In genomic region chr14:78343007-78343406, GRCm38 (mm10) we compare ENCODE assay signal across 25 mouse cellular contexts. TPM values are rescaled to one million over a fixed set of nuclear protein-coding genes. Genes with fewer than 3 reads are reported as not detected.
DNase-seq lines count a peak whose midpoint lies in the region; ATAC-seq lines count a peak whose summit lies in the region.
"Had no signal": no experiment of that assay in that cellular context is flagged by ENCODE, and none has a peak within 500 bp of the region (broad histone marks: within the 10 kb centered on the region; RNA-seq: fewer than 3 reads in every experiment).

No protein-coding gene starts in this region.

- no peak overlapping the region for H3K27ac ChIP-seq in forebrain, embryonic 10.5 days
- no peak overlapping the region for H3K27ac ChIP-seq in forebrain, embryonic 13.5 days
- H3K27ac ChIP-seq in embryonic facial prominence, embryonic 10.5 days (replicated peaks): no peak overlapping the region
- H3K27ac ChIP-seq: heart, embryonic 13.5 days; hindbrain, embryonic 12.5 days; hindbrain, embryonic 15.5 days had no signal

- no peaks in the 10 kb centered on the region for H3K27me3 ChIP-seq in forebrain, embryonic 10.5 days (ENCODE audit: poor library complexity, severe bottlenecking)
- no peaks in the 10 kb centered on the region for H3K27me3 ChIP-seq in forebrain, embryonic 13.5 days
- H3K27me3 ChIP-seq in embryonic facial prominence, embryonic 10.5 days (replicated peaks; ENCODE audit: low read depth, poor library complexity, severe bottlenecking): no peaks in the 10 kb centered on the region
- H3K27me3 ChIP-seq: heart, embryonic 13.5 days; hindbrain, embryonic 12.5 days; hindbrain, embryonic 15.5 days had no signal

- DNase-seq in forebrain, embryonic 10.5 days (ENCODE audit: extremely low spot score, low spot score): peak; percentile 7
- DNase-seq in 3T3-L1 (ENCODE audit: low read depth, low spot score): peak; percentile 46
- DNase-seq in Muller cell, postnatal 12 days (ENCODE audit: inconsistent ontology term): peak; percentile 63
- DNase-seq in retina, embryonic 14.5 days (ENCODE audit: low spot score): peak; percentile 30
- DNase-seq in spleen, postnatal 4 days (ENCODE audit: low spot score in 2 of 2): no peak
- no peak for DNase-seq in right cerebral cortex, postnatal 14 days
- DNase-seq in embryonic facial prominence, embryonic 10.5 days (ENCODE audit: low spot score): no peak
- DNase-seq: adrenal gland, adult 2 months; adrenal gland, postnatal 14 days; B cell, adult 2 months; cerebellum, adult 11 months; cerebellum, adult 8-10 months; cerebellum, postnatal 10 days; cerebellum, postnatal 36 days; embryo, embryonic 11 days; gastrocnemius, postnatal 10 days; gastrocnemius, postnatal 36 days had no signal

- 84% methylated on average over 8 of the region's 8 CpGs for WGBS in forebrain, embryonic 10.5 days
- WGBS in forebrain, embryonic 13.5 days: 74% methylated on average over 8 of the region's 8 CpGs
- 75% methylated on average over 8 of the region's 8 CpGs for WGBS in embryonic facial prominence, embryonic 10.5 days

- H3K4me2 ChIP-seq in forebrain, embryonic 13.5 days: no peak overlapping the region
- H3K4me2 ChIP-seq: heart, embryonic 13.5 days; hindbrain, embryonic 12.5 days; hindbrain, embryonic 15.5 days had no signal

- no peaks in the 10 kb centered on the region for H3K36me3 ChIP-seq in forebrain, embryonic 10.5 days (replicated peaks)
- H3K36me3 ChIP-seq in forebrain, embryonic 13.5 days (ENCODE audit: poor library complexity, severe bottlenecking): no peaks in the 10 kb centered on the region
- no peaks in the 10 kb centered on the region for H3K36me3 ChIP-seq in embryonic facial prominence, embryonic 10.5 days (replicated peaks)
- H3K36me3 ChIP-seq: heart, embryonic 13.5 days; hindbrain, embryonic 12.5 days; hindbrain, embryonic 15.5 days had no signal

- ATAC-seq in forebrain, embryonic 13.5 days: no peak
- ATAC-seq: CD4-positive, CD25-positive, alpha-beta regulatory T cell, adult 4 months; forebrain, embryonic 16.5 days; intestine, postnatal 0 days had no signal

- no peak overlapping the region for H3K9ac ChIP-seq in forebrain, embryonic 13.5 days
- H3K9ac ChIP-seq: heart, embryonic 13.5 days; hindbrain, embryonic 12.5 days; hindbrain, embryonic 15.5 days had no signal

- H3K4me1 ChIP-seq in forebrain, embryonic 10.5 days: no peaks in the 10 kb centered on the region
- no peaks in the 10 kb centered on the region for H3K4me1 ChIP-seq in forebrain, embryonic 13.5 days
- no peaks in the 10 kb centered on the region for H3K4me1 ChIP-seq in embryonic facial prominence, embryonic 10.5 days
- H3K4me1 ChIP-seq: heart, embryonic 13.5 days; hindbrain, embryonic 12.5 days; hindbrain, embryonic 15.5 days had no signal

- no peak overlapping the region for H3K4me3 ChIP-seq in forebrain, embryonic 10.5 days
- H3K4me3 ChIP-seq in forebrain, embryonic 13.5 days: no peak overlapping the region
- H3K4me3 ChIP-seq in embryonic facial prominence, embryonic 10.5 days: no peak overlapping the region
- H3K4me3 ChIP-seq: heart, embryonic 13.5 days; hindbrain, embryonic 12.5 days; hindbrain, embryonic 15.5 days had no signal

- H3K9me3 ChIP-seq in forebrain, embryonic 10.5 days: no peaks in the 10 kb centered on the region
- no peaks in the 10 kb centered on the region for H3K9me3 ChIP-seq in forebrain, embryonic 13.5 days (replicated peaks)
- no peaks in the 10 kb centered on the region for H3K9me3 ChIP-seq in embryonic facial prominence, embryonic 10.5 days
- H3K9me3 ChIP-seq: hindbrain, embryonic 12.5 days; hindbrain, embryonic 15.5 days had no signal

RNA-seq across cellular contexts. Expression of gene Tnfsf11, which starts 35.2 kb away (rescaled TPM):
- polyA plus RNA-seq in forebrain, embryonic 10.5 days (2016; fragmentation: Nextera tagmentation; extraction: Ambion mirVana): 0.19 and 0.26 TPM in 2 replicates
- polyA plus RNA-seq in forebrain, embryonic 13.5 days (2015; fragmentation: Nextera tagmentation; extraction: Ambion mirVana): 0.23 and 0.38 TPM in 2 replicates
- 0.09 TPM in 2 replicates for polyA plus RNA-seq in embryonic facial prominence, embryonic 10.5 days (2016; fragmentation: Nextera tagmentation; extraction: Ambion mirVana)
- polyA plus RNA-seq: adrenal gland, adult 2 months; intestine, embryonic 14.5 days had no signal

Comparison
In these comparisons a context has a peak if more than half of its experiments do, and no peak if none do; other contexts are left out.
1. DNase-seq: peak in forebrain, embryonic 10.5 days (single experiment), 3T3-L1 (single experiment), Muller cell, postnatal 12 days (single experiment) and retina, embryonic 14.5 days (single experiment); none in spleen, postnatal 4 days (0 of 2), right cerebral cortex, postnatal 14 days (single experiment) and embryonic facial prominence, embryonic 10.5 days (single experiment).